Mouse (Mus musculus) adrenal gland, postnatal 36 days (tissue): Measurements from ENCODE around the gene Tmem150c. TPM values are rescaled to one million over a fixed set of nuclear protein-coding genes. Genes with fewer than 3 reads are reported as not detected.
A peak's percentile ranks its signal among the peaks of the same experiment; 100 is the strongest.

ENCODE experiments used
- DNase-seq, 2 experiments: peaks; one replicate each; pipeline ENCODE4 v3.0.0; 2021; ENCODE audit warnings: mixed read lengths in 1 of 2
- long read RNA-seq, 2 experiments: library from polyadenylated mRNA; stranded (forward); transcript quantifications; one replicate each; pipeline ENCODE4 v2.0.0; 2021; ENCODE audit warnings: borderline sequencing depth in 2 of 2
- total RNA-seq, 2 experiments: library from RNA; stranded (reverse); gene quantifications; 2 replicates each; pipeline ENCODE4 v1.2.3; 2021

Tmem150c gene
- 10 to 100 TPM; 12.2 to 19.0 TPM for total RNA-seq
- long read RNA-seq, experiment 1, partial matches to known transcripts, result 2 of 15 reads
- long read RNA-seq, experiment 1, other reads (novel, unspliced or antisense), result 9 of 15 reads
- long read RNA-seq, experiment 2, partial matches to known transcripts, result 2 of 3 reads
- long read RNA-seq, experiment 2, other reads (novel, unspliced or antisense), result 0 of 3 reads

DNA sequence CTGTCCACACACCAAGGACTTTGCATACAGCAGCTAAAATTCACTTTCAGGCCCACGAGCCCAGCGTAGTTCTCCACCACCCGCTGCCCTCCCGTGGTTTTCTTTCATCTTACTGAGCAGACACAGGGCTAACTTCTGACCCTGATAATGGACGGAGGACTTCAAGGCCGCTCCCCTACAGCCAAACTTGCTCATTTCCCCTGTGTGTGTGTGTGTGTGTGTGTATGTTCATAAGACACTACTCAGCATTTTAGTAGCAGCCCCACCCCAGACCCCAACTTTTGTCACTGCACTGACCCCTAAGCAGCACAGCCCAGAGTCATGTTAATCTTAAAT is at the start of gene Tmem150c:
Gene Tmem150c (minus strand): TSS at position 171 of the 336 bp plus-strand sequence.
- no peak for DNase-seq

DNA sequence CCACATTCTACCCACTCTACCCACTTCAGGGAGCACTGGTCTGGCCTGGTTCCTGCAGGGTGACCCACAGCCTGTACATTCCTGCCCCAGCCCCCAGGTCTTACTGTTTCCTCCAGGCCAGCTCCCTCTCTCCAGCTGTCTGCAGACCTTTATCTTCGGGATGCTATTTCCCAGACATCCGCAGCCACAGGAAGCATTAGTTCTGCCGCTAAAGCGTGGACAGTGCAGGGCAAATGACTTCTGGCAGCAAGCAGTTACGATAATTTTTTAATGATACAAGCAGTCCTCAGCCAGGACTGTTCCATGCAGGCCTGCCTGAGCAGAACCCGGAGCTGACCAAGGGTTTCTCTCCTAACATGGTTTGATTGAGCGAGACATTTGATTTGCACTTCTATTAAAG is 49.5 kb upstream of the Tmem150c start:
- no peak for DNase-seq

DNA sequence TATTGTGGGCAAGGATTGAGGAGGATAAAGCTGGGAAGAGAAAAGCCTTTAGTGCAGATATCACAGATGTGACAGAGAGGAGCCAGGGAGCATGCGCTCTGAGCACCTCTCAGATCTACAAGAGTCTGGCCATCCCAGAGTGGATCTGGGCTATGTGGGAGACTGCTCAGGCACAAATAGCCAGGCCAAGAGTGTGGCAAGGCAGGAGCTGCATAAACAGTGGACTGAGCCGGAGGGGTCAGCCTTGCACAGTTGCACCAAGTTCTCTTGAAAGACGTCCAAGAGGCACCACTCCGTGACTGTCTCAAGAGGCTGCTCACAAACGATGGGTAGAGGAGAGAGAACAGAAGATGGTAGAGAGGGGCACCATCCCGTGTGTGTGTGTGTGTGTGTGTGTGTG is 47.1 kb upstream of the Tmem150c start:
- no peak for DNase-seq

DNA sequence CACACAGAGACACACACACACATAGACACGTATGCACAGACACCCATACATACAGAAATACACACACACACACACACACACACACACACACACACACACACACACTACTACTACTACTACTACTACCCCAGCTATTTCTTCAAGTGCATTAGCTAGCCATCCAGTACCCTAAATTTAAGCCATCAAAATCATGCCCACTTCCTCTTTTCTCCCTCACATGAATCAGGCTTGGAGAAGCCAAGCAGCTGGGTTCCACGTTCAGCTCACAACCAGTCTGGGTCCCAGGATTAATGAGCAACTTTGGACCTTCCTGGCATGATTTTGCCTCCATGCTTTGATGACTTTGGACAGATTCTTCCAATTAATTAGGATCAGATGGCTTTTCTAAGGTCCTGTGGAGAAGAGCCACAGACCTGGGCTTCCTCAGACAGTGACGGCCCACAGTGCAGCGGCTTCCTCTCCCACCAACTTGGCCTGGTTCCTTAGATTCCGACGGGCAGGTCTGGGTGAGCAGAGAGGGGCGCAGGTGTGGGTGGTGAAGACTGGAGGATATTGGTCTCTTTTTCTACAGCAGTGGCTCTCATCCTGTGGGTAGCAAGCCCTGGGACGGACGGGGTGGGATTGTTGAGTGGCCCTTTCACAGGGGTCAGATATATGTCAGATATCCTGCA is 46.0 kb upstream of the Tmem150c start:
- DNase-seq, result no peak

DNA sequence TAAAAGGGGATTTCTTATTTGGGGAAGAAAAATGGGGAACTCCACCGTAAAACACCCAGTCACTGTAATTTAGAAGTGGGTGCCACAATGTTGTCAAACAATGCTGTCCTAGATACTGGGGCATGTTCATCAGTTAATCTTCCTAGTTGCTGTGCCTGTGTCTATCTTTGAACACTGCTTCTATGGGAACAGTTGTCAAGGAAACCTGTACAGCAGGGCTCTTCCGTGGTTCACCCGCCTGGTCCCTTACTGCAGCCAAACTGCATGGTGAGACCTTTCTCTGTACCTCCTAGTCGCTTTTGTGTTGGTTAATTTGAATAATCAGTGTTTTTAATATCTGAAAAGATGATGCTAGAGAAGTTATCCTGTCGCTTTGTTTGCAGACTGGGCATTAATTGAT is 41.2 kb upstream of the Tmem150c start:
- no peak for DNase-seq

DNA sequence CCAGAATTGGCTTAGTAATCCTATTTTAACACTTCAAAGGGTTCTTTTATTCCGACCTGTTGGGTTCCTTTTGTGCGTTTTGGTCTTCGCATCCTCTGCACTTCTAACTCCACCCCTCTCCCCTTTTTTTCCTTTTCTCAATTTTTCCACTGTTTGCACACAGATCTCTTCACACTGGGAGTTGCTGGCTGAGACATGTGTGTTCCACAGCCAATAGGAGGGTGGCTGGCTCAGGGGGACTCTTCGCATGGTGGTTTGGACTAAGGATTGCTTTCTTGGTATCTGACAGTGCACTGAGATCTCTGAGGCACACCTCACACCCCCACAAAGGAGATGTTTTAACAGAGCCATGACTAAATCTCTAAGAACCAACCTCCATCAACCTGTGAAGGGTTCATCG is 40.7 kb upstream of the Tmem150c start:
- DNase-seq, result no peak

DNA sequence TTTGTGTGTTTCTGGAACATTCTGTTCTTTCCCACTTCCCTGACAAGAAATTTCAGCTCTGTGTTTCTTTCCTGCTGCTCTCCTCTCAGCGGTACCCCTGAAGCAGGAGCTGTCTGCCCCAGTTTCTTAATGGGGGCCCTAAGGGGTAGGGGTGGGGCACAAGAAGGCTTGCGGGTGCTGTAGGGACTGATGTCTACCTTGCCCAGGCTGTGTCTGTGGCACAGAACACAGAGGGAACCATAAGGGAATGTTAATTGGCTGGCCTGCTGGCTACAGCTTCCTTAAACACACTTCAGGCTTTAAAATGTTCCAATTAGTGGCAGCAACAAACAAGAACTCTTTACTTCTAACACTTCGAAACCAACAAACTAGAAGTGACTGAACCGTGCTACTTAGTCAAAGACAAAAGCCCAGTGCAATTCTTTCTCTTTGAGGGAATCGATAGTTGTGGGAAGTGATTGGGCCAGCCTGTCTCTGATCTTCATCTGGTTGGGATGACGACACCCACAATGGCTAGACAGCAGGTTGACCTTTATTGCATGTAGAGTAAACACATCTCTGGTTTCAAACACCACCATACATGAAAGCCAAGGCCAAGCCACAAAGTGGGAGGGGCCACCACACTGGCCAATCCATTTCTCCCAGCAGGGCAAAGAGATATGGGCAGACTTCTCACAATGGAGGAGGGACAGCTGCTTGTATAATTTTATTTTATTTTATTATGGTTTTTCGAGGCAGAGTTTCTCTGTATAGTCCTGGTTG is 39.7 kb upstream of the Tmem150c start:
- DNase-seq, result no peak

DNA sequence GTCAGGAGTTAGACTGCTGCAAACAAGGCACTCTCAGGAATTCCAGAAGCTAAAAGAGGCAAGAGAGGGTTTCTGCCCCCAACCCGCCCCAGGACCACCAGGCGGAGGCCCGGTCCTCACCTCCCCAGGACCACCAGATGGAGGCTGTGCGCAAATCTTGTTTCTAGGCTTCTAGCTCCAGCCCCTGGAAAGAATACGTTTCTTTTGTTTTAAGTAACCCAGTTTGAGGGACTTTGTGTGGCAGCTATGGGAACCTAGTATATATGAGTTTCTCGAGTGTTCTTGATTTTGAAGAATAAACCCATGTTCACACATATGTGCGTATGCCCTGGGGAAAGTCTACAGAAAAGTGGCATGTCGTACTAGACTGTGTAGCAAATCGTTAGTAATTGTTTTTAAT is 37.9 kb upstream of the Tmem150c start:
- no peak for DNase-seq

DNA sequence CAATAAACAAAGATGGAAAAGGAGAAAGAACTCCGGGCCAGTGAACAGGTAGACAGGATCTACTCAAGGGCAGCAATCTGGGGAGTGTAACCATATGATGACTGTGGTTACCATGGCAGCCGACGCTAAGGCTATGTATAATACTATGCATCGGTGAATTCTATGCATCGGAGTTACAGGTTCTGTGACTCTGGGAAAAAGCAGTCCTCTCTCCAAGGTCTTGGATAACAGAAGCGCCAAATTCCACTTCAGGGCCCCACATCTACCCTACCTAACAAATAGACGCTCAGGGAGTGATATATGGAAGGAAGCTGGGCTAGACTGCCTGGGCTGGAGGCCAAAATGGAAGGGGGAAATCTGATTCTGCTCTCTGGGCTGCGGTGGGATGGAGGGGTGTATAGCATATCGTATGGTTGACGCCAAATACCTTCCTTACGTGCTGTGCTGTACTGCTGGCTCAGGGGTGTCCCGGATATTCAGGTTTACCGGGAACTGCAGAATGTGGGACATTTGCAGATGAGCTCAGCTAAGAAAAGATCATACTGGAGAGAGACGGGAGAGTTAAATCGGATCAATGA is 37.3 kb upstream of the Tmem150c start:
- no peak for DNase-seq

DNA sequence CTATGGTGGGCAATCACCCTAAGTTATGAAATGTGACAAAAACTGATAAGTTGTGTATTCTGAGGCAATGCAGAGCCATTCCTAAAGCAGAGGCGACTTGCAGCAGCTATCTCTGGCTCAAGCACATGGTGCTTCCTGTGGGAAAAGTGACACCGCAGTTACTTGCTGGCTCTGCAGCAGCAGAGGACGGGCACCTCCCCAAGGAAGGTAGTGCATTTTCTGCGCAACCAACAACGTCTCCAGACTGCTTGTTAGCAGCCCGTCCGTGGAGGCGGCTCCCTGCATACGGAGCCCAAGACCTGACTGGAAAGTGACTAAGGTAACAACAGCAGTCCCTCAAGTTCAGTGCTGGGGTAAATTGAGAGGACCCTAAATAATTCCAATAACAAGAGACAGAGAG is 36.8 kb upstream of the Tmem150c start:
- DNase-seq, result no peak

DNA sequence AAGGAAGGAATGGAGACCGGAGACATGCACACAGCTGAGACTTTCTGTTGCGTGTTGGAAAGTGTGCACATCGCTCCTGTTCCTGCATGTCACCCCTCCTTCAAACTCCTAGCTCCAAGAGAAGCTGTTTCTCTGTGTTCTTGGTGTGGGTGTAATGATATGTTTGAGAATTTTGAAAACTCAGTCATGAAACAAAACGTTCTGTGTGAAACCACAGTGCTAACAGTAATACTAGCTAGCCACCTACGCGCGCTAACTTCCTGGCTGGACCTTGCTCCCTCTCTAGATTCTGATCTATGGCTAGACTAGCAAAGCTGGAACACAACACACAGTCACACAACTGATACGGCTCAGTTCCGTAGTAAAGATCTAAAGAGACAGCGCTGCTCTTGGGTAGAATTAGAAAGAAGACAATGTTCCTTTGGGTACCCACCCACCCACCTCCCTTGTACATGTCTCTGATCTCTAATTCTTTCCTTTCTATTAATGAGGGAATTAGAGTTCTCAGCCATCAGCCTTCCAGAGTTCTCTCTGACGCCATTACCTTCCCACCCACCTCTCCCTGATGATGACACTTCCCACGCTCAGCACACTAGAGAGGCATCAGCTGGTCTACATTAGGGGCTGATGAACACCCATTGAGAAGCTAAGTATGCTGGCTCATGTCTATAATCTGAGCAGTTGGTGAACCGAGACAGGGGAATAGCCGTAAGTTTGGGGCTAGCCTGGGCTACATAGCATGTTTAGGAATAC is 32.0 kb upstream of the Tmem150c start:
- DNase-seq, result no peak

DNA sequence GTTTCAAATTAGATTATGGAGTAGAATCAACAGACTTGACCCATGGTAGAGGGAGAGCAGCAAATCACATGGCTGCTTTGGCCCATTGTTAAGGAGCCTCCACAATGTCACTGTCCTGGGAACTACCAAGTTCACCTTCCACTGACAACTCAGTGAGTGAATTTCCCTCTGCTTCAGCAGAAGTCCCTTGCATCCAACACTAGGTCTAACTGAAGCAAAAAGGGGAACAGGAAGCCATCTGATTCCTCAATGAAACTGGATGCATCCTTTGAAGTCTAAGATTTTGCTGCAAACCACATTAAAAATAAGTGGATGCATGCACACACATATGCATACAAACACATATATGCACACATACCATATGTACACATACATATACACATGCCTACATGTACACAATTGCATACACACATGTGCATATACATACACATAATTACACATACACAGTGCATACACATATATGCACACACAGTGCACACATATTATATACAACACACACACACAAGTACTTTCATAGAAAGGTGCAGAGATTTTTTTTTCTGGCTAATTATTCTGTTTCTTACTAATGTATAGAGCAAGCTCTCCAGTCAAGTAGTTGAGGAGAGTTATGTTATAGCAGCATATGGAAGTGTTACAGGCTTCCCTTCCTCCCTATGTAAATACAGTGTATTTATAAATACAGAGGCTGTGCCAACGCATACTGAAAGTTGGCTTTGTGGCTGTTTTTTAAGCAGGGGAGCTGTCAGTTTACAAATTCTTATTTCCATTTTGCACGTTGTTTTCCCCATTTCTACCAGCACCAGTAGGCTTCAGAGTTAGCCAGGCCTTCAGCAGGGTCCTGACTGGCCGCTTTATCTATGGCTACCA is 27.7 kb upstream of the Tmem150c start:
- no peak for DNase-seq

DNA sequence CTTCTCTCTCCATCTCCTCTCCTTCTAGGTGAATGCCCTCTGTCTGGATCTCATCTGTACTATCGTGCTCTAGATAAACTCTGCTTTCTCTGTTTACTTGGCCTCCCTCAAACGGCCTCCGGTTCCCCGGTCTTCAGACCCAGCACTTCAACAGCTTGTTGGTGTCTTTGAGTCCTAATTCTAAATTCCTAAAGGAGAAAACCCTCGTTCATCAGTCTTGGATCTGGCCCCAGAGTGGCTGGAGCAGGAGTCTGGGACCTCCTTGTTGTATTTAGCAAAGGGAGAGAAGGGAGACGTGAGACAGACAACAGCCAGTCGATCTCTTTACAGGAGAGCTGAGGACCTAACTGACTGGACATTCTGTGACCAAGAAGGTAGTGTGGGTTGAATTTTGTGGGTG is 27.0 kb upstream of the Tmem150c start:
- no peak for DNase-seq

DNA sequence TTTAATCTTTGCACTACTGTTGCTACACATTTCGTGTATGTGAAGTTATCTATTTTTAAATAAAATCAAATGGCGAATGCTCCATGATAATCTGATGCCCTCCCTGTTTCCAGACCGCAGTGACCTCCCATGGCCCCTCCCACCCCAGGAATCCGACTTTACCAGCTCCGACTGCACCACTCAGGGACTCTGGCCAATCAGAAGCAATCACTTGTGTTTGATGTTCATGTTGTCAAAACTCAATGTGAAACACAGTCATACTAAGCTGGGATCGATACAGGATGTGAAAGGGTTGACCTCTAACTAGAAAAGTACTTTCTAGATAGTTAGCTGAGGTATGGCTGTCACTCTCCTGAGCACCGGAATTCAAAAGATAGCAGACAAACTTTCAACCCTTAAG is 26.3 kb upstream of the Tmem150c start:
- DNase-seq, result no peak

DNA sequence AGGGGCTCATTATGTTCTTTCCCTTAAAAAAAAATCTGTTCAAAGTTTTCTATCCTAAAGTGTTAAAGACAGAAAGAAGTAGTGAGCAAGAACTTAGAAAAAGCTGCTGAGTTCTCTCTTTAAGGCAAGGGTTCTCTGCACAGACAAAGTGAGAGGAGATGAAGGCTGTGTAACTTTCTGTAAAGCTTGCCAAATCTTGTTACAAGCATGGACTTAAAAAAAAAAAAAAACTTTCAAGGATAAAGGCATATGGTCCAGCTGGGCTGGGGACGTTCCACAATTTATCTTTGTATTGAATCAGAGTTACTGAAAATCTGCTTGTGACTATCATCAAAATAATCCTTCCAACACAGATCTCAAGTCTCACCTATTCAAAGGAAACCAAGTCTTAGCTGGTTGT is 21.4 kb upstream of the Tmem150c start:
- no peak for DNase-seq

DNA sequence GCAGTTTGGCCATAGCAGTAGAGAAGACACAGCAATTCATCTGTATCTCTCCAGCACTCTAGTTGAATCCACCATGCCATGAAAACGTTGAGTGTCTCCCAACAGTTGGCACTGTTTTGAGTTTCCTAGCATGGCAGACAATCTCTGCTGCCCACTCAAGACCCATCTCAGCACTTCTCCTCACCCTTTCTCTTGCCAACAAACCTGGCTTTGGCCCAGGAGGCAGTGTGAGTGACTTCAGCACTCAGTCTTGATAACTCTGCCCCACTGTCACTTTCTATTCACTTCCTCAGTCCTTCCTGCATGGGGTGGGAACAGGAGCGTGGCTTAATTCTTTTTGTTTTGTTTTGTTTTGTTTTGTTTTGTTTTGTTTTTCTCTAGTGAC is 19.2 kb upstream of the Tmem150c start:
- no peak for DNase-seq

DNA sequence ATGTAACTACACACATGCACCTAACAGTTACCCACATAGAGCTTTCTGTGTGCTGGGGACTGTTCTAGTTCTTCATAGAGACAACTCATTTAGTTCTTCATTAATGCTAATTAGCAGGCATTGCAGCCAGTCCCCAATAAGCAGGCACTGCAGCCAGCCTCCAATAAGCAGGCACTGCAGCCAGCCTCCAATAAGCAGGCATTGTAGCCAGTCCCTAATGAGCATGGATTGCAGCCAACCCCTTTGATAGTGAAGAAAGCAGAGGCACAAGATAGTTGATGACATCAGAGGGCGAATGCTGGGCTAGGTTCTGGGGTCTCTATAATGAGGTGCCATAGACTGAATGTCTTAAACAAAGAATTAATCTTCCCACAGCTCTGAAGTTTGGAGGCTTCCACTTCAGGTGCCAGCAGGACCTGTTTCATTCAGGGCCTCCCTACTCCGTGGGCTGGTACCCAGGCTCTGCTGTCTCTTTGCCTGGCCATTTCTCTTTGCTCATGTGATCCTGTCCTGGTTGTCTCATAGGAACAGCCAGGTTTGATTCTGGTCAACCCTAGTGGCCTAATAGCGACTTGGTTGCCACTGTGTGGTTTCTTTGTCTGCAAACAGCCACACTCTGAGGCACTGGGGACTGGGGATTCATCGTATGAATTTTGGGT is 18.6 kb upstream of the Tmem150c start:
- no peak for DNase-seq

DNA sequence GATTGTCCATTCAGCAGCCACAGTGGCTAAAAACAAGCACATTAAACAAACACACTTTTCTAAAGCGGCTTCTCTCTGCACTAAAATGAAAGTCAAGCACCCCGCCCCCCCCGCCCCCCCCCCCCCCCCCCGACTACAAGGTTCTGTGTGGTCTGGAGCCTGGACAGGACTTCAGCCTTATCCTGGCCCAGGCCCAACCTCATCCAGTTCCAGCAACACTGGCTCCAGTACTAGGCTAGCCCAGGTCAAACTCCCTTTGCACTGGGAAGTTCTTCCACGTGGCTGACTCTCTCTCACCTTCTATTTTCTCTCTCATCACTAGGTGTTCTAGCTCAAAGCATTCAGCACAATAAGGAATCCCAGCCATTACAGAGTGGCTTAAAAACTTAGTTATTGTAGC is 17.9 kb upstream of the Tmem150c start:
- DNase-seq, result no peak

DNA sequence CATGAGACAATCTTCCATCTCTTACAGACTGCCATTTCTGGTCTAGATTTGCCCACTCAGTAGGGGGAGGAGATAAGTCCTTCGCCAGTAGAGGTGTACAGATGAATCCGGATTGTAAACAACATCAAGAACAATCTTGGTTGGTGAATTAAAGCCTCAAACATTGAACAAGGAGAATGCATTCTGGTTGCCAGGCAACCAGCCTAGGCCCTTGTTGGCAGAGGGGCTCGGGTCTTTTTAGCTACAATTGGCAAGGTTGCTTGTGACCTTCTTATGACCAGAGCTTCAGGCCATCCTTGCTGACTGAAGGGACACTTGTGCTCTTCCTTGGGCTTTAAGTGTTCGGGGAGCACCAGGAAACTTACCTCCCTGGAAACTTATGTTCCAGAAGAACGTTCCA is 16.5 kb upstream of the Tmem150c start:
- no peak for DNase-seq

DNA sequence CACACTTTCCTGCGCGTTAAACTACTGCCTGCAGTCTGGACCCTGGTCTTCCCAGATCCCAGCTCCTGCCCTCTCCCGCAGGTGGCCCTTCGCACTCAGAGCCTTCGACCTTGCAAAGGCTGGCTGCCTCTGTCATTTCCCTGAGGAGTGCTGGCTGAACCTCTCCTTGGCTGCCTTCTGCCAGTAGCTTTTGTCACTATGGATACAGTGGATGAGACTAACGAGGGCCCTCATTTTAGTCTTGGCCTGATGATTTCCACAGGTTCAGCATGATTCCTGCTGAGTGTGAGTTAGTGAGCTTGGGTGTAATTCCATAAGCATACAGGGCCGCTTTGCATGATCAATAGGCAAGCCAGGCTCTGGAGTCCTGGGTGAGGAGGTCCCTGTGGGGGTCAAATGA is 16.0 kb upstream of the Tmem150c start:
- no peak for DNase-seq

DNA sequence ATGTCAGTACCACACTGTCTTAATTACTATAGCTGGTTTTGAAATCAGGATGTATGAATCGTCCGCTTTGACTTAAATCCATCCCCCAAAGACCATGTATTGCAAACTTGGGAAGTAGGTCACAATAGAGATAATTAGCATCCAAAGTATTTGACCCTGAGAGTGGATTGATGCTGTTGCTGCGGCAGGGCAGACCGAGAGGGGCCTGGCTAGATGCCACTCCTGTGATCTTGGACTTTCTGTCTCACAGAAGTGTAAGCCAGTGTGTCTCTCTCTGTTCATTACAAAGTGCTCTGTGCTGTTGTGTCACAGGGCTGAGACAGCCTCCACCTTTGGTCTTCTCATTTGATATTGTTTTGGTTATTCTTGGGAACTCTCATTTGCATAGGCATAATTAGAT is 12.5 kb upstream of the Tmem150c start:
- peak; percentile 24 to 43 for DNase-seq
